Mouse (Mus musculus) erythroblast, embryonic 14.5 days (primary cell): Measurements from ENCODE around the gene Myo5a.

ENCODE experiments used
- GATA1 ChIP-seq: IDR thresholded peaks from 2 replicates; pipeline ENCODE4 v1.6.1; 2012; ENCODE audit warnings: low read length, inconsistent platforms, mixed read lengths
- TAL1 ChIP-seq: IDR thresholded peaks from 3 replicates; pipeline ENCODE4 v1.6.1; 2012; ENCODE audit warnings: low read length, inconsistent platforms, mixed read lengths

DNA sequence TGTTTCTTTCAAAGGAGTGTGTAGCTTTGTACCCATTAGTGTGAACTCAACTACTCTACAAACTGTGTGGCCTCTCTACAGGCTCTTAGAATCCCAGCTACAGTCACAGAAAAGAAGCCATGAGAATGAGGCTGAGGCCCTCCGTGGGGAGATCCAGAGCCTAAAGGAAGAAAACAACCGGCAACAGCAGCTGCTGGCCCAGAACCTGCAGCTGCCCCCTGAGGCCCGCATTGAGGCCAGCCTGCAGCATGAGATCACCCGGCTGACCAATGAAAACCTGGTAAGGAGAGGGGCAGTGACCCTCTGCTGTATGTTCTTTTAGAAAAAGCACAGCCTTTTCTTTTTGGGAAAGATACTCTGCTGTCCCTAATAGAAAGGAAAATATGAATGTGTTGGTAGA, 123.0 kb downstream of the Myo5a start:
- TF ChIP-seq TAL1 = no peak
- no peak for TF ChIP-seq GATA1
